Mouse (Mus musculus) adrenal gland, postnatal 36 days (tissue): ENCODE results near the gene Hhat. TPM values are rescaled to one million over a fixed set of nuclear protein-coding genes. Genes with fewer than 3 reads are reported as not detected.

Experiments used
- DNase-seq, 2 experiments: peaks; one replicate each; pipeline ENCODE4 v3.0.0; 2021; ENCODE audit warnings: mixed read lengths in 1 of 2
- total RNA-seq, 2 experiments: library from RNA; stranded (reverse); gene quantifications; 2 replicates each; pipeline ENCODE4 v1.2.3; 2021

Hhat gene
- total RNA-seq, 2 experiments from 2014 or later: 2.9 to 8.5 TPM

DNA sequence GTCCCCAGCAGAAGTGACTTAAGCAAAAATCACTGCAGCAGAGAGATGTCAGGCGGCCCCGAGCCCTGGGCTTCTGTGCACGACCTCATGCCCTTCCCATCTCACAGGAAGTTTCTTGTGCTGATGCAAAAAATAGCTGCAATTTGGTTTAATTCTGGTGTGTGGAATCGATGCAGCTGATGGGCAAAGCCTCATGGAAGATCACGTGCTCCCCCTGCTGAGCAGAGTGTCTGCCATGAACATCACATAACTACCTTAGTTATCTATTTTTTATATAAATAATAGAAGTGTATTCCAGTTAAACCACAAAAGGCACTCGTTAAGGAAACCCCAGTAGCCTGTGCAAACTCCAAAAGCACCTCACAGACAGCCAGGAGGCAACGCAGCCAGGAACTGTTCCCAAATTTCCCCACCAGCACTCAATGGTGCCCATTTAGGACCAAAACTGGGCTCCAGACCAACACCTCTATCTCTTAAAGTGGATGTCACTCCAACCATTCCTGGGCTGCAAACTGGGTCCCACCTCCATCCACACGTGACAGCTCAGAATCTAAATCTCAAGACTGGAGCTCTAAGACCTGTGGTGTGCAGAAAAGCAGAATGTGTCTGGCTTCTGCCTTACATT lies 118.9 kb downstream of the Hhat start:
- no peak for DNase-seq

DNA sequence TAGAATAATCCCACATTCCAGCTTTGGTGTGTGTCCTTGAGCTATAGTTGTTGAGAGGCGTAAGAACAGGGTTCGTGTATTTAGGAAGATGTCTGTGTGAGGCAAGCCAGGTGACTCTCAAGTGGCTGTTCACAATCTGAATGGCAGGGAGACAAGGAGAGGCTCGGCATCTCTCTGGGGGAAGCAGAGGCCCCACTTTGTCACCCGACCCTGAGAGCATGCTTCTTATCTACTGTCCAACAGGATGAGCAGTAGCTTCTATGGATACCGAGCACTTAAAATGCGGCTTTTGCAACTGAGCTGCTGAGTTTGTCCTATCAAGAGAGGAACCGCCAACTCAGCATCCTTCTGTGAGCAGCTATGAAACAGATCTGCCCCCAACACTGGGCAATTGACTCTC lies 120.4 kb downstream of the Hhat start:
- DNase-seq: no peak

DNA sequence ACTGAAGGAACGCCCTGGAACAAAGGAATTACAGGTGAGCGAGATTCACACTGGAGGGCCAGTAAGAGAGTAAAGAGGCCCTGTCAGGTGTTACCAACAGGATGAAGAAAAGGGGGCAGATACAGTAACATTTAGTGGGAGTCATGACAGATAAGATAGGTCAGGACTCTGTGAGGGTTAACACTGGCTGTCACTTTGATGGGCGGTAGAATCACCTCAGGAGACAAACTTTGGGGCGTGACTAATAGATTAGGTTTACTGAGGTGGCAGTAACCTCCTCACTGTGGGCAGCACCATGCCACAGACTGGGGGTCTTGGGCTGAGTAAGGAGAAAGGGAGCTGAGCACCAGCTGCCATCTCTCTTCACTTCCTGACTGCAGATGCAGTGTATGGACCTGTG lies 121.0 kb downstream of the Hhat start:
- DNase-seq: no peak

DNA sequence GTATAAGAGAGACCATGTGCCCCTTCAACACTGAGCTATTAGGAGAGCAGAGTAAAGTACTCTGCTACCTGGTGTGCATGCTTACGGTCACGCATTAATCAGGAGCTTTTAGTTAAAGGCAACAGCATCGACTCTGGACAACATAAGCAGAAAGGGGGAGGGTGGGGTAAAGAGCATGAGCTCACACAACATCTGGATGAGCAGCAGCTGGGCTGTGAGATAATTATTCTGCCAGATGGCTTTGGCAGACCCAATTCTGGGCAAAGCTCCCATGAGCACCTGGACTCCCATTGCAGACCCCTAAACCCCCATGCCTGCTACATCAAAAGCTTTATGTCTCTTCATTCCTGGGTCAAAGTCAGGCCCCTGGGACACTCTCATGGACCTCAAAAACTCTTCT lies 121.8 kb downstream of the Hhat start:
- DNase-seq: no peak

DNA sequence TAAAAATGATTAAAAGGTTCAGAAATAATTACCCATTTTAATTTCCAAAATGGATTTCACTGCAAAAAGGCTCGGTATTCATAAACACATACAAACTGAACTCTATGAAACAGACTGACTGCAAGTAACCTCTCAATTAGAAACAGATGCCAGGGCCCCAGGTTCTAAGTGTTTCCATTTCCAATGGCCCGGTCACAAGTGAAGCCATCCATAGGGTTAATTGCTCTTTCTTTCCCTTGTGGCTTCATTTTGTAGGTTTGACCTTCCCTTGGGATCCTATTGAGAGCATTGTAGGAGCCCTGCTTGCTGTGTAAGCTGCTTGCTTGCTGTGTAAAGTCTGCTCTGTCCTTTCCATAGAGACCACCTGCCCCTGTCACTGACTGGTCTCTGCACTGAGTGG lies 123.7 kb downstream of the Hhat start:
- no peak for DNase-seq

GRCm38 (mm10) chr1:192642126-192642525 lies 128.9 kb downstream of the Hhat start:
- peak in 1 of 2 experiments; percentile 1 for DNase-seq

GRCm38 (mm10) chr1:192639175-192639574 lies 131.8 kb downstream of the Hhat start:
- no peak for DNase-seq

GRCm38 (mm10) chr1:192621843-192622242 lies 149.2 kb downstream of the Hhat start:
- no peak for DNase-seq

DNA sequence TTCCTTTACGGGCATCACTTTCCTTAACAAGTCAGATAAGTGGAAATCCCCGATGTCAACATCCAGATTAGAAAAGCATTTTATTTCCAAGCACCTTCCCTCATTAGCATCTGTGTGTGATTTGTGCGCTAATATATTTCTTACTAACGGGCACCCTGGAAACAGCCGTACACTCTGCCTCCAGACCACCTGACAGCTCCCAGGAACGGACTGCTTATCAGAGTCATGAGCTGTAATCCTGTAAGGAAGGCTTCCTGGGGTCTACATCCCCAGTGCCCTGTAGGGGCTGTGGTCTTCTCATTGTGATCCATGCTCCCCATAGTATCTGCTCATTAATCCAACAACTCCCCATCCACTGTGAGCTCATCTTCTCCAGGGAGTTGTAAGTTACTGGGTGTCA lies 157.8 kb downstream of the Hhat start:
- DNase-seq: no peak

DNA sequence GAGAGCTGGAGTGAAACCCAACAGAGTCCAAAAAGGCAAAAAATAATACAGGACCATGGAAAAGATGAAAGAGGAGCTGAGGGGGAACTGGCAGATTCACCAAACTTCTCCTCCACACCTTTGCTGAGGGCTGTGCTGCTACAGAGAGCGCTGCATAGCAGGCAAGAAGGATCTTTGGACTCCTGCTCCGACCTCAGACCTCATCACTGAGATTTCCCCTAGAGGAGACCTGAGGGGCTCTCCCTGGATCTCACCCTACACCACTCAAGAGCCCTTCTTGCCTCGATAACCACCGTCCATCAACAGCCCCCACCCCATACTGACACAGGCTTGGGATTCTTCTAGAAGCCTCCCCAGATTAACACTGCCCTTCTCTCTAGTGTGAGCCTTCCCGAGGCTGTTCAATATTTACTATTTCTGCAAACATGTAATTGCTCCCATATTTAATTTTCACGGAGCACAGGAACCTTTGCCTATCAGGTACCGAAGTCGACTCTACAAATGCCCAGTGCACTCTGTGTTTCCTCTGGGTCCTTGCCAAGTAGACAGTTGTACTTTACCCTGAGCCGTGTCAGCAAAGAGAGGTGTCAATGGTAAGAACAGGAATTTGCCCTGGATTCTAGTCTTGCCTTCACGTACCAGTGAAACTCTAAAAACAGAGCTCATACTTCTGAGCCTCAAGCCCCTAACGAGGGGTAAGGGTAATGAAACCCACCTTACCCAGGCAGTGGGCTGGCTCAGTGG lies 158.9 kb downstream of the Hhat start:
- DNase-seq: peak in 1 of 2 experiments; percentile 5

DNA sequence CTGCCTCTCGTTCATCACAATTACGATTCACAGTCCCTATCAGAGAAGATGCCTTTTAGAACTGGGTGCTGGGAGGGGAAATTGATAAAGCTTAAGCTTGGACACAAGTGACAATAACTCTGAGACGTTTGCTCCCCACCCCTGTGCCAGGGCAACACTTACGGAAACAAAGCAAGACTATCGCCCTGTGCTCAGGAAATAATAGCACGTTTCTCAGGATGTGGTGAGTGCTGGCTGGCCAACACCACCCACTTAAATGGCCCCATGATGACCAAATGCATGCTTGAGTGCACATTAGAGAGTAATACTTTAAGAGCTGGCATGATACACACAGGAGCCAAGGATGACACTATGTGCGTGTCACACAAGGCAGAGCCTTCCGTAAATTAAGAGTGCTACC lies 164.1 kb downstream of the Hhat start:
- DNase-seq: no peak

- no peak for DNase-seq
These were observed 166.6 kb downstream of the Hhat start for GRCm38 (mm10) chr1:192604413-192604812.

DNA sequence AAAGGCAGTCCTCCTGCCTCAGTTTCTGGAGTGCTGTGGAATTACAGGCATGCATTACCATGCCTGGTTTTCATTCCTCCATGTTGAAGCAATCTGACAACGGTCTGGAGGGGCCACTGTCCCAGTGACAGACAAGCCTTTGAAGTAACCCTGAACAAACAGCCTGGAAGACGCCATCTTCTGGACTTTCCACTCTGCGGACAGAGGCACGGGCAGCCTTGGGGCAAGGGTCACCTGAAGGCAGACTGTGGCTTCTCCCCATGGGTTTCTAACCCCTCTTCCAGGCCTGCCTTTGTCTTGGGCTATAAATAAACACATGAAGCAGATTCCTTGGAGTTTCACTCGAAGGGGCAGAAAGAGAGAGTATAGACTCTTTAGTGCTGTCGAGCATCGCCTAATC lies 167.5 kb downstream of the Hhat start:
- no peak for DNase-seq

GRCm38 (mm10) chr1:192601206-192601605 lies 169.8 kb downstream of the Hhat start:
- no peak for DNase-seq

DNA sequence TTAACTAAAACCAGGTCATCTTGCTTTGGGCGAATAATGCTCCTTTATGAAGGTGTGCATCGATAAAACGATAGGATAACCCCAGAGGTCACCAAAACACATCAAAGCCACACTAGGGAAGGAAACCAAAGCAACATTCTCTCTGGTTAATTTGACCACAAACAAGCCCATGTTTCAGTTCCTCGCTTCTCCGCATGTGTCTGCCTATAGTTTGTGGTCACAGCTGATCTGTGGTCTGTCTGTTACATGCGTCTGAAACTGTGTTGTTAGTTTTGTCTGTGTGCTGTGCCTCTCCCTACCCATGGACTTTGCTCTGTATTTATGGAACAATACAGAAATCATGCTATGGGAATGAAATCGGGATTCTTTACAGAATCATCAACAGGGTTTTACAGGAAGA lies 171.3 kb downstream of the Hhat start:
- DNase-seq: no peak

GRCm38 (mm10) chr1:192598380-192598779 lies 172.6 kb downstream of the Hhat start:
- peak; percentile 85 to 91 for DNase-seq

- no peak for DNase-seq
These were observed 175.6 kb downstream of the Hhat start for GRCm38 (mm10) chr1:192595426-192595825.

- DNase-seq: no peak
These were observed 177.5 kb downstream of the Hhat start for GRCm38 (mm10) chr1:192593492-192593891.

GRCm38 (mm10) chr1:192587451-192587850 lies 183.6 kb downstream of the Hhat start:
- DNase-seq: no peak

DNA sequence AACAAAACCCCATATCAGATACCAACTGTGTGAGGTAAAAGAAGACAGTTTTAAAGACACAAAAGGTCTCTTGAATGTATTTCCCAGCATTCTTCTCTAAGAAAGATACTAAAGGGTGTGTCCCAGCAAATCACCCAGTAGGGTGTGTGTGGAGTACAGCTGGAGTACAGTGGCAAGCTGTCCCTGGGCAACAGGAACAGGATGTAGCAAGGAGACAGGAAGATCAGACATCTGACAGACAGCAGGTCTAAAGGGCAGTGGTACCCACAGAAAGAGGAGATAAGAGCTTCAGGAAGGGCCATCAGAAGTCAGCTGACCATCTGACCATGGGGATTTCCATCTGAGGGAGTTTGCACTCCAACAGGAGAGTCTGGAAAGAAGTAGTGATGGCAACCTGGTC lies 185.7 kb downstream of the Hhat start:
- no peak for DNase-seq

GRCm38 (mm10) chr1:192582921-192583320 lies 188.1 kb downstream of the Hhat start:
- no peak for DNase-seq

GRCm38 (mm10) chr1:192564691-192565090 lies 206.3 kb downstream of the Hhat start:
- no peak for DNase-seq

- DNase-seq: no peak
These were observed 211.7 kb downstream of the Hhat start for GRCm38 (mm10) chr1:192559341-192559740.

DNA sequence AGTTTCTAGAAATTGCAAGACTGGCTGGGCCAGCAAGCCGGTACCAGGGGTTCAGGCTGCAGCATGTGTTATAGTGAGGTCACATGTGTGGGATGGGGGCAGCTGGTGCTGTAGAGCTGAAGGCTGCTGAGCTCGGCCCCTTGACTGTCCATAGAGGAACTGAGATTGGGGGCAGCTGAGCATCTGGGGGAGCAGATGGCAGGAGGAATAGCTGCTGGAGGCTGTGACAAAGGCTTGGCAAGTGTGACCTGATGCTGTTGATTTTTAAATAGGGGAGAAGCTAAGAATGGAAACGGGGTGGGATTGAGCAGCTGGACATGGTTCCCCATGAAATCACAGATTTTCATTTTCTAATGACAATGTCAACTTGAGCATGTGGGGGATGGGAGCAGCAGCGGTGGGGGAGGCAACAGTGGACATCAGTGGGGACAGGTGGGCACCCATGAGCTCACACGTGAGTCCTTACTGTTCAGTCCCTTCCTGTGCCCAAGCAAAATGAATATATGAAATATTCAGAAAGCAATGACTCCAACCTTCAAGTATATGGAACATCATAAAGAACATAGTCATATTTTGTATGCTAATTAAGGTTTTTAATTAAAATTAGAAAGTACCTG lies 212.9 kb downstream of the Hhat start:
- DNase-seq: no peak
